Mouse (Mus musculus): Measurements from ENCODE around the gene Ccnt1. TPM values are rescaled to one million over a fixed set of nuclear protein-coding genes. Genes with fewer than 3 reads are reported as not detected.
A peak's percentile ranks its signal among the peaks of the same experiment; 100 is the strongest.

The Ccnt1 gene
- polyA plus RNA-seq, 1 experiment from 2014 or later = 61.3 TPM

- no peak for DNase-seq (ENCODE audit: low spot score)
- H3K27ac ChIP-seq (replicated peaks) = peak overlapping the region; percentile 97
Observed at GRCm38 (mm10) chr15:98607557-98607956, 36.8 kb upstream of the Ccnt1 start.

GRCm38 (mm10) chr15:98606739-98607138 lies 36.0 kb upstream of the Ccnt1 start:
- no peak for DNase-seq (ENCODE audit: low spot score)
- H3K36me3 ChIP-seq = peaks cover 49% of the 10 kb centered on the region
- WGBS = 69% methylated on average over 9 of the region's 9 CpGs
- H3K27me3 ChIP-seq (ENCODE audit: low read depth, poor library complexity, severe bottlenecking) = peaks cover 13% of the 10 kb centered on the region
- no peak overlapping the region for H3K27ac ChIP-seq (replicated peaks)
- H3K9me3 ChIP-seq (replicated peaks) = no peaks in the 10 kb centered on the region
- peaks cover 55% of the 10 kb centered on the region for H3K4me1 ChIP-seq
- H3K4me3 ChIP-seq = peak overlapping the region; percentile 87; the same call in 1 of the 2 replicates

More at GRCm38 (mm10) chr15:98607557-98607956, 36.8 kb upstream of the Ccnt1 start:
- peaks cover 41% of the 10 kb centered on the region for H3K36me3 ChIP-seq
- no peaks in the 10 kb centered on the region for H3K9me3 ChIP-seq (replicated peaks)
- H3K4me1 ChIP-seq = peaks cover 49% of the 10 kb centered on the region
- 61% methylated on average over 4 of the region's 4 CpGs for WGBS
- peaks cover 14% of the 10 kb centered on the region for H3K27me3 ChIP-seq (ENCODE audit: low read depth, poor library complexity, severe bottlenecking)
- H3K4me3 ChIP-seq = peak overlapping the region; percentile 87

- H3K27ac ChIP-seq (replicated peaks) = no peak overlapping the region
- H3K27me3 ChIP-seq (ENCODE audit: low read depth, poor library complexity, severe bottlenecking) = peaks cover 7% of the 10 kb centered on the region; the same call in 1 of the 2 replicates
- no peak overlapping the region for H3K4me3 ChIP-seq
- peaks cover 55% of the 10 kb centered on the region for H3K36me3 ChIP-seq
- no peaks in the 10 kb centered on the region for H3K9me3 ChIP-seq (replicated peaks)
- H3K4me1 ChIP-seq = peaks cover 55% of the 10 kb centered on the region
- WGBS = 91% methylated on average over 12 of the region's 12 CpGs
- no peak for DNase-seq (ENCODE audit: low spot score)
Observed at GRCm38 (mm10) chr15:98606051-98606536, 35.4 kb upstream of the Ccnt1 start.

GRCm38 (mm10) chr15:98604041-98604575 lies 33.4 kb upstream of the Ccnt1 start:
- no peaks in the 10 kb centered on the region for H3K9me3 ChIP-seq (replicated peaks)
- peaks cover 45% of the 10 kb centered on the region for H3K4me1 ChIP-seq
- no peak overlapping the region for H3K27ac ChIP-seq (replicated peaks)
- no peak for DNase-seq (ENCODE audit: low spot score)
- no peaks in the 10 kb centered on the region for H3K27me3 ChIP-seq (ENCODE audit: low read depth, poor library complexity, severe bottlenecking)
- 95% methylated on average over 24 of the region's 24 CpGs for WGBS
- H3K36me3 ChIP-seq = peaks cover 75% of the 10 kb centered on the region
- no peak overlapping the region for H3K4me3 ChIP-seq

- Histone ChIP-seq H3K27ac (replicated peaks) (0 out of 2 replicates have a peak overlapping the region, but pooled peaks have one; percentile 19), H3K9me3 (replicated peaks) (no peaks in the 10 kb centered on the region), H3K4me1 (peaks cover 35% of the 10 kb centered on the region), H3K27me3 (ENCODE audit: low read depth, poor library complexity, severe bottlenecking) (no peaks in the 10 kb centered on the region), H3K36me3 (peaks cover 86% of the 10 kb centered on the region), H3K4me3 (no peak overlapping the region)
- WGBS = 72% methylated on average over 4 of the region's 4 CpGs
- no peak for DNase-seq (ENCODE audit: low spot score)
Observed at GRCm38 (mm10) chr15:98602921-98603458, 32.3 kb upstream of the Ccnt1 start.

- Histone ChIP-seq H3K27ac (replicated peaks) (0 out of 2 replicates have a peak overlapping the region, but pooled peaks have one; percentile 19), H3K27me3 (ENCODE audit: low read depth, poor library complexity, severe bottlenecking) (no peaks in the 10 kb centered on the region), H3K36me3 (peaks cover 93% of the 10 kb centered on the region), H3K4me3 (no peak overlapping the region), H3K9me3 (replicated peaks) (no peaks in the 10 kb centered on the region), H3K4me1 (peaks cover 29% of the 10 kb centered on the region)
- WGBS = 62% methylated on average over 13 of the region's 13 CpGs
- DNase-seq (ENCODE audit: low spot score) = no peak
Observed at GRCm38 (mm10) chr15:98602191-98602881, 31.6 kb upstream of the Ccnt1 start.

- DNase-seq (ENCODE audit: low spot score) = no peak
- 83% methylated on average over 7 of the region's 7 CpGs for WGBS
- H3K27ac ChIP-seq (replicated peaks) = no peak overlapping the region
- H3K4me1 ChIP-seq = peaks cover 23% of the 10 kb centered on the region
- H3K27me3 ChIP-seq (ENCODE audit: low read depth, poor library complexity, severe bottlenecking) = no peaks in the 10 kb centered on the region
- peaks cover 96% of the 10 kb centered on the region for H3K36me3 ChIP-seq
- H3K4me3 ChIP-seq = no peak overlapping the region
- no peaks in the 10 kb centered on the region for H3K9me3 ChIP-seq (replicated peaks)
Observed at GRCm38 (mm10) chr15:98601832-98602190, 31.1 kb upstream of the Ccnt1 start.

GRCm38 (mm10) chr15:98600036-98600709 lies 29.4 kb upstream of the Ccnt1 start:
- H3K36me3 ChIP-seq = peaks cover 99% of the 10 kb centered on the region
- H3K9me3 ChIP-seq (replicated peaks) = no peaks in the 10 kb centered on the region
- WGBS = 86% methylated on average over 12 of the region's 12 CpGs
- no peak for DNase-seq (ENCODE audit: low spot score)
- no peaks in the 10 kb centered on the region for H3K27me3 ChIP-seq (ENCODE audit: low read depth, poor library complexity, severe bottlenecking)
- no peak overlapping the region for H3K27ac ChIP-seq (replicated peaks)
- no peak overlapping the region for H3K4me3 ChIP-seq
- H3K4me1 ChIP-seq = peaks cover 21% of the 10 kb centered on the region

- H3K9me3 ChIP-seq (replicated peaks) = no peaks in the 10 kb centered on the region
- H3K36me3 ChIP-seq = peaks cover 100% of the 10 kb centered on the region
- H3K4me3 ChIP-seq = no peak overlapping the region
- no peaks in the 10 kb centered on the region; the same call in 1 of the 2 replicates for H3K4me1 ChIP-seq
- no peak overlapping the region for H3K27ac ChIP-seq (replicated peaks)
- no peak for DNase-seq (ENCODE audit: low spot score)
- no peaks in the 10 kb centered on the region for H3K27me3 ChIP-seq (ENCODE audit: low read depth, poor library complexity, severe bottlenecking)
- WGBS = 95% methylated on average over 14 of the region's 14 CpGs
Observed at GRCm38 (mm10) chr15:98596609-98597008, 25.9 kb upstream of the Ccnt1 start.

GRCm38 (mm10) chr15:98595049-98595448 lies 24.3 kb upstream of the Ccnt1 start:
- Histone ChIP-seq H3K27ac (replicated peaks) (no peak overlapping the region), H3K27me3 (ENCODE audit: low read depth, poor library complexity, severe bottlenecking) (no peaks in the 10 kb centered on the region), H3K4me1 (no peaks in the 10 kb centered on the region), H3K4me3 (no peak overlapping the region), H3K9me3 (replicated peaks) (no peaks in the 10 kb centered on the region), H3K36me3 (peaks cover 100% of the 10 kb centered on the region)
- DNase-seq (ENCODE audit: low spot score) = no peak
- 95% methylated on average over 5 of the region's 5 CpGs for WGBS

- H3K27me3 ChIP-seq (ENCODE audit: low read depth, poor library complexity, severe bottlenecking) = no peaks in the 10 kb centered on the region
- H3K9me3 ChIP-seq (replicated peaks) = no peaks in the 10 kb centered on the region
- H3K4me1 ChIP-seq = no peaks in the 10 kb centered on the region
- no peak overlapping the region for H3K4me3 ChIP-seq
- WGBS = 83% methylated on average over 19 of the region's 19 CpGs
- H3K36me3 ChIP-seq = peaks cover 100% of the 10 kb centered on the region
- DNase-seq (ENCODE audit: low spot score) = no peak
- no peak overlapping the region for H3K27ac ChIP-seq (replicated peaks)
Observed at GRCm38 (mm10) chr15:98594193-98594592, 23.5 kb upstream of the Ccnt1 start.

- peaks cover 83% of the 10 kb centered on the region for H3K36me3 ChIP-seq
- H3K9me3 ChIP-seq (replicated peaks) = no peaks in the 10 kb centered on the region
- no peaks in the 10 kb centered on the region for H3K27me3 ChIP-seq (ENCODE audit: low read depth, poor library complexity, severe bottlenecking)
- DNase-seq (ENCODE audit: low spot score) = no peak
- H3K27ac ChIP-seq (replicated peaks) = no peak overlapping the region
- no peak overlapping the region for H3K4me3 ChIP-seq
- WGBS = 68% methylated on average over 4 of the region's 4 CpGs
- H3K4me1 ChIP-seq = no peaks in the 10 kb centered on the region
Observed at GRCm38 (mm10) chr15:98591396-98591795, 20.7 kb upstream of the Ccnt1 start.

Measured in midbrain, embryonic 10.5 days (tissue).